Mouse (Mus musculus) lung, postnatal 0 days (tissue): ENCODE data around the gene Cggbp1.

Experiments
- CTCF ChIP-seq: IDR thresholded peaks from 2 replicates; pipeline ENCODE4 v1.5.1; 2016; ENCODE audit warnings: antibody characterized with exemption, mild to moderate bottlenecking
- EP300 ChIP-seq: IDR thresholded peaks from 2 replicates; pipeline ENCODE4 v1.6.1; 2016; ENCODE audit warnings: antibody characterized with exemption, mild to moderate bottlenecking, control low read depth

GRCm38 (mm10) chr16:64850287-64851084 lies 1.3 kb upstream of the Cggbp1 start:
- TF ChIP-seq CTCF, result no peak
- TF ChIP-seq EP300, result no peak
